Mouse (Mus musculus) bone marrow, adult 2 months (tissue): ENCODE measurements at regions not wholly inside any gene's neighbourhood (a gene's known extent, or its start where the extent isn't known, plus 50 kb on each side); places are given as distances from the start of the nearest gene placed in this dataset.

ENCODE experiments used
- CTCF ChIP-seq: fragments of 200-500 bp; IDR thresholded peaks from 2 replicates; pipeline ENCODE4 v1.5.1; 2011; ENCODE audit warnings: low read length, control low read depth; ENCODE audit not compliant: control insufficient read depth, insufficient read depth
- POLR2A ChIP-seq: fragments of 200-500 bp; IDR thresholded peaks from 2 replicates; pipeline ENCODE4 v1.6.1; 2011; ENCODE audit warnings: low read depth, mild to moderate bottlenecking, control low read depth, low read length, borderline replicate concordance; ENCODE audit not compliant: control insufficient read depth

DNA sequence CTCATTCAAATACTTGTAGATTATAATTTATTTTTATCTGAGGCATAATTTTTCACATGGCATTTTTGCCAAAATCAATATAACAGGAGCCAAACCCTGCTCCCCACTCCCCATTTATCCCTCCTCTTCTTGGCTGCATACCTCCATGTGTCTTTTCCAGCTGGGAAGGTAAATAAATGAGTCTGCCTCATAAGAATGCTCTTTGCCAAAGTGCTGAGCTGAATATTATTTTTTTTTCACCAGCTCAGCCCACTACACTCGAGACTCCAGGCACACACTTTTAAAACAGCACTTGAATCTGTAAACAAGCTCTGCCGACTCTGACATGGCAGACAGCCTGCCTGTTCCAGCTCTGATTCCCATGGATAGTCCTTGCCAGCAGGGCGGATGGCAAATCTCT, 346.6 kb upstream of the Mgmt start:
- no peak for TF ChIP-seq CTCF
- TF ChIP-seq POLR2A, result no peak
